Mouse (Mus musculus) liver, adult 2 months (tissue): ENCODE measurements around the gene Ckap4. TPM values are rescaled to one million over a fixed set of nuclear protein-coding genes. Genes with fewer than 3 reads are reported as not detected.

Experiments used
- DNase-seq: peaks from one replicate; pipeline ENCODE4 v3.0.0-alpha.2; 2011; ENCODE audit warnings: low read depth, low spot score; ENCODE audit errors: extremely low read depth
- H3K27ac ChIP-seq: fragments of 200-500 bp; replicated peaks from 2 replicates; pipeline ENCODE4 v1.5.1; 2012; ENCODE audit warnings: low read depth, mild to moderate bottlenecking, control low read depth, inconsistent platforms, low read length; ENCODE audit not compliant: insufficient read depth
- H3K27me3 ChIP-seq: fragments of 200-500 bp; 2 replicates; pipeline ENCODE4 v1.6.1; 2012; ENCODE audit warnings: mild to moderate bottlenecking, moderate library complexity, low read length, inconsistent platforms; ENCODE audit not compliant: control insufficient read depth, insufficient read depth
- H3K36me3 ChIP-seq: fragments of 200-500 bp; 2 replicates; pipeline ENCODE4 v1.6.1; 2012; ENCODE audit warnings: low read length, inconsistent platforms; ENCODE audit not compliant: control insufficient read depth, insufficient read depth
- H3K4me1 ChIP-seq: fragments of 200-500 bp; 2 replicates; pipeline ENCODE4 v1.6.1; 2011; ENCODE audit warnings: low read length; ENCODE audit not compliant: control insufficient read depth, insufficient read depth
- H3K4me3 ChIP-seq: fragments of 200-500 bp; 2 replicates; pipeline ENCODE4 v1.5.1; 2011; ENCODE audit warnings: low read depth, mild to moderate bottlenecking, control low read depth, low read length, moderate library complexity; ENCODE audit not compliant: insufficient read depth
- H3K79me2 ChIP-seq: fragments of 200-500 bp; 2 replicates; pipeline ENCODE4 v1.6.1; 2012; ENCODE audit warnings: inconsistent platforms, mild to moderate bottlenecking, low read length, moderate library complexity; ENCODE audit not compliant: control insufficient read depth, insufficient read depth
- H3K9ac ChIP-seq: fragments of 200-500 bp; 2 replicates; pipeline ENCODE4 v1.6.1; 2012; ENCODE audit warnings: low read depth, mild to moderate bottlenecking, control low read depth, inconsistent platforms, low read length
- CTCF ChIP-seq: fragments of 200-500 bp; IDR thresholded peaks from 2 replicates; pipeline ENCODE4 v1.5.1; 2011; ENCODE audit warnings: low read depth, low read length, control low read depth
- POLR2A ChIP-seq: fragments of 200-500 bp; IDR thresholded peaks from 2 replicates; pipeline ENCODE4 v1.6.1; 2011; ENCODE audit warnings: low read length, control low read depth; ENCODE audit not compliant: insufficient read depth; ENCODE audit errors: extremely low read depth
- WGBS: fragments of 180-500 bp; shearing (Covaris S2); methylation state at CpG from one replicate; pipeline ENCODE4 v1.1.7; 2018; 5-methylcytosine and 5-hydroxymethylcytosine counted together
- polyA plus RNA-seq: library from polyadenylated mRNA; depleted of rRNA; stranded (reverse); fragments of >200 nt; gene quantifications from 2 replicates; pipeline ENCODE4 v1.2.3, GENCODE M21; 2012
- total RNA-seq: library from RNA; depleted of rRNA; stranded (reverse); fragments of >200 nt; gene quantifications from 2 replicates; pipeline ENCODE4 v1.2.3, GENCODE M21; 2014

Ckap4 gene
- total and polyA plus RNA-seq, 2 experiments = 0.83 to 1.5 TPM

DNA sequence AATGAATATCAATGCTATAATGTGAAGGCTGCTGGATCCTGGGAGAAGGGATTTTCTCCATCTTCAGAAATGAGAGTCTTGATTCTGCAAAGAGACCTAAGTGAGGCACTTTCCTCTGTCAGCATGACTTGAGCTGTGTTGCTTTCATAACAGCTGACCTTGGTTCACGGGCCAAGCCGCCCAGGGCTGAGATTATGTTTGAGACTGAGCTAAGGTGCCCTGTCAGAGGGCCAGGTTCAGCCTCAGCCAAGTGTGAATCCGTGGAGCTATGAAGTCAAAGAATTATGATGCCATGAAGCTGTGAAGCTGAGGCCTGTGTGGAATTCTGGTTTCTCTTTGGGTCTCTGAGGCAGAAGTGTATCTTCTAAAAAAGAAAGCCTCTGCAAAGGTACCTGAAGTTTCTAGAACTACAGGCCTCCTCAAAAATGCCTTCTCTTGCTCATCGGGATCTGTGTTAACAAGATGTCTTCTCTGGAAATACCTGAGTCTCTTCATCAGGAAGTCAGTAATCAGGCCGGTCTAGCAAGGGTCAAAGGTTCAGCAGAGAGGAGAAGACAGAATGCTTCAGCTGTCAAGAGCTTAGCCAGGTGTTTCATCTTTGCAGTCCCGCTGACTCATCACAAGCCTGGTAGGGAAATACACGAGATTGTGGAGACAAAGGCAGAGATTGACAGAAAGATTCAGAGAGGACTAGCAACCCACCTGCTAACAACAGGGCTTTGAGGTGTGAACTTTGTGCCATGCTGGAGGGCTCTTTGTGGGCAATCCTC lies 11.2 kb upstream of the Ckap4 start:
- Histone ChIP-seq H3K27me3 (no peaks in the 10 kb centered on the region), H3K4me3 (no peak overlapping the region), H3K27ac (no peak overlapping the region), H3K4me1 (no peaks in the 10 kb centered on the region), H3K9ac (no peak overlapping the region), H3K36me3 (no peaks in the 10 kb centered on the region), H3K79me2 (no peaks in the 10 kb centered on the region)
- TF ChIP-seq POLR2A (no peak), CTCF (no peak)
- 55% methylated on average over 7 of the region's 7 CpGs for WGBS
- no peak for DNase-seq

DNA sequence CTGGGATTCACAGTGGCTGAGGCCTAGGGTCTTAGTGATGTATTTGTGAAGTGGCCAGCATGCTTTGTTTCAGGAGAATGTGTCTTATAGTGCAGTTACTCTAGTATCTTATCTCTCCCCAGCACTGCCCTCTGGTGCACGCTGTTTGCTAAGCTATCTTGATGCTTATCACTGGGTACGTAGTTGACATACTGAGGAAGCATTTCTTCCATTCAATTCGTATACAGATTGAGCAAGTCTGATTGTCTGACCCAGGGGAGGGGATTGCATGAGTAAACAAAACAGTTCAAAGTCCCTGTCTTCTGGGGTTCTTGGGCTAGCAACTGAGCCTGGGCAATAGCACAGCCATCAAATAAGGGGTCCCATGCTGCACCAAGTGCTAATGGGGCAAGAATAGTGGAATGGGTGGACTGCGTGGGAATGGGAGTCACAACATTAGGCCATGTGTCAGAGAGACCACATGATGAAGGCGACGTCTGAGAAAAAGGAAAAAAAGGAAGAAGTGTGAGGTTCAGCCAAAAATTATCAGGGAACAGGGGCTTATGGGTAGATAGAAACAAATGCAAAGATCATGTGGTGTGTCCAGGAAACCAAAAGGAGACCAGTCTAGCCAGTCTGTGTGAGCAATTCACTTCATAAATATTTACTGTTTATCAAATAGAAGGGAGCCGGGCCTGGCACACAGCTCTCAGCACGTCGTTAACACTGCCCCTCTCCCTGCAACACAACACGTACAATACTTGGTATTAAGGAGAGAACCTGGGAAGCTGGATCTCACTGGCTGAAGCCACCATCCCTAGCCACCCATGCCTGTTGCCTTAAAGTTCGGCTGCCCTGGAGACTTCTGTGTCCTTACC lies 9.2 kb upstream of the Ckap4 start:
- 59% methylated on average over 11 of the region's 11 CpGs for WGBS

DNA sequence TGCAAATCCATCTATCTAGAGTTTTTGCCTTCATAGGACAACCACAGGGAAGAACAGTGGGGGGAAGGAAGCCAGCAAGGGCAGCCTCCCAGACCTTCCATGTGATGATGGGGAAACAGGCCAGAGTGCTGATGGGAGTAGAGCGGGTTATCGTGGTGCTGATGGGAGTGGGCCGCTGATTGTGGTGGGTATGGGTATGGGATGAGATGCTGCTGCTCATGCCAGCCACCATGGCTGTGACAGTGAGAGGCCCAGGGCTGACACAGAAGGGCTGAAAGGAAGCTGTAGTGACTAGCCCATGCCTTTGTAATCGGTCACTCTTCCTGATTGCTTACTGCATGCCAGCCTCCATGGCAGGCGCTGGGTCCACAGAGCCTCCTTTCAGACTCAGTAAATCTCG lies 5.8 kb upstream of the Ckap4 start:
- WGBS = 94% methylated on average over 6 of the region's 6 CpGs
- TF ChIP-seq CTCF (no peak), POLR2A (no peak)
- H3K9ac ChIP-seq = no peak overlapping the region
- H3K4me1 ChIP-seq = no peaks in the 10 kb centered on the region
- H3K79me2 ChIP-seq = no peaks in the 10 kb centered on the region
- H3K4me3 ChIP-seq = no peak overlapping the region
- DNase-seq = no peak
- H3K27me3 ChIP-seq = no peaks in the 10 kb centered on the region
- no peaks in the 10 kb centered on the region for H3K36me3 ChIP-seq
- H3K27ac ChIP-seq = no peak overlapping the region

More for the DNA sequence above, 9.2 kb upstream of the Ckap4 start:
- Histone ChIP-seq H3K4me1 (no peaks in the 10 kb centered on the region), H3K79me2 (no peaks in the 10 kb centered on the region), H3K27me3 (no peaks in the 10 kb centered on the region), H3K4me3 (no peak overlapping the region), H3K9ac (no peak overlapping the region), H3K36me3 (no peaks in the 10 kb centered on the region), H3K27ac (no peak overlapping the region)
- TF ChIP-seq CTCF (no peak), POLR2A (no peak)
- DNase-seq = no peak

DNA sequence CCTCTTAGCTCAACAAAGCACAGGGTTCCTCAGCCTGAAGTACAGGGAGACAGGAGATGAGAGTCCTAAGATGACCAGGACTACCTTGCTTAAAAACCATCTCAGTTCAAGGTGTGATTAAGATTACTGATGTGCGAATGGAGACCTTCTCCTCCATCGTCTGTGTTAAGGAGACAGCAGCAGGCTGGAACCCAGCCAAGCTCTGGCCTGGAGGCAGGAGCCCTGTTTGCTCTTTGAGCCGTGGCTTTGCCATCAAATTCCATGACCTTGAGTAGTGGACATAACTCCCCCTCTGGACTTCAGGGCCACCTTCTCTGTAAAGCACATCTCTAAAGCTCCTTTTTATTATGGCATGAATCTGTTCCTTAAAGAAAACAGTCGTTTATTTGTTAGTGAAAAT lies 2.0 kb upstream of the Ckap4 start:
- Histone ChIP-seq H3K27me3 (peaks cover 9% of the 10 kb centered on the region), H3K9ac (no peak overlapping the region), H3K4me3 (no peak overlapping the region), H3K79me2 (no peaks in the 10 kb centered on the region), H3K36me3 (no peaks in the 10 kb centered on the region), H3K4me1 (no peaks in the 10 kb centered on the region), H3K27ac (no peak overlapping the region)
- no peak for TF ChIP-seq POLR2A
- TF ChIP-seq CTCF = no peak
- no peak for DNase-seq
- WGBS = 39% methylated on average over 4 of the region's 4 CpGs

DNA sequence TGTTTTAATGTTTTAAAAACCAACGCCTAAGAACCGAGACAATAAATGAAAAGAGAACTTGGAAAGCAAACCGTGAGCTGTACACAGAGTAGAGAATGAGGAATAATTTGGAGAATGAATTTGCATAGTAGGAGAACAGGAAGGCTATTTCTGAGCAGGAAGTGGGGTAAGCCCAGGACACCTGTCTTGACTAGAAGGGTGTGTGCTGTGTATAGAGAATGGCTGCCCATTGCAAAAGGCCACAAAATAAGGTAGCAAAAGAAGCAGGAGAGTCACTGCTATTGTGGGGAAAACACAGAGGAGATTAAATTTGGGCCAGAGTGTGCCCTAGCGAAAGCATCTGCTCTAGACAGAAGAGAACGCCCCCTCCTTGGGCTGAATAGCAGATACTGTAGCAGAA lies 1.6 kb upstream of the Ckap4 start:
- Histone ChIP-seq H3K9ac (no peak overlapping the region), H3K27me3 (peaks cover 9% of the 10 kb centered on the region), H3K79me2 (no peaks in the 10 kb centered on the region; the same call in 1 of the 2 replicates), H3K36me3 (no peaks in the 10 kb centered on the region), H3K4me3 (no peak overlapping the region), H3K27ac (no peak overlapping the region), H3K4me1 (no peaks in the 10 kb centered on the region)
- DNase-seq = no peak
- 86% methylated on average over 5 of the region's 5 CpGs for WGBS
- TF ChIP-seq CTCF = no peak
- no peak for TF ChIP-seq POLR2A
